ENCODE assay signal across 26 mouse cellular contexts in genomic region chr13:54934873-54935272, GRCm38 (mm10).
"Had no signal": no experiment of that assay in that cellular context is flagged by ENCODE, and none has a peak within 500 bp of the region (broad histone marks: within the 10 kb centered on the region; RNA-seq: fewer than 3 reads in every experiment).

No protein-coding gene starts in this region.

- H3K4me2 ChIP-seq: heart, embryonic 11.5 days; heart, embryonic 13.5 days; heart, embryonic 15.5 days; hindbrain, embryonic 13.5 days; hindbrain, embryonic 15.5 days; kidney, embryonic 15.5 days; limb, embryonic 13.5 days; limb, embryonic 15.5 days; liver, embryonic 12.5 days had no signal

- ATAC-seq: hindbrain, postnatal 0 days; intestine, embryonic 16.5 days; liver, embryonic 12.5 days had no signal

- H3K9ac ChIP-seq: heart, embryonic 13.5 days; heart, embryonic 15.5 days; hindbrain, embryonic 13.5 days; hindbrain, embryonic 15.5 days; kidney, embryonic 15.5 days; limb, embryonic 13.5 days; limb, embryonic 15.5 days; liver, embryonic 12.5 days; liver, embryonic 14.5 days had no signal

- H3K9me3 ChIP-seq: heart, embryonic 13.5 days; heart, embryonic 15.5 days; hindbrain, embryonic 13.5 days; hindbrain, embryonic 15.5 days; kidney, embryonic 15.5 days; limb, embryonic 13.5 days; limb, embryonic 15.5 days; liver, embryonic 12.5 days had no signal

- H3K36me3 ChIP-seq: heart, embryonic 13.5 days; heart, embryonic 15.5 days; hindbrain, embryonic 13.5 days; hindbrain, embryonic 15.5 days; kidney, embryonic 15.5 days; limb, embryonic 13.5 days; limb, embryonic 15.5 days; liver, embryonic 12.5 days had no signal

- H3K4me3 ChIP-seq: heart, adult 2 months; heart, embryonic 13.5 days; heart, embryonic 15.5 days; hindbrain, embryonic 13.5 days; hindbrain, embryonic 15.5 days; kidney, embryonic 15.5 days; limb, embryonic 13.5 days; limb, embryonic 15.5 days; liver, embryonic 12.5 days had no signal

- H3K4me1 ChIP-seq: limb, embryonic 13.5 days; limb, embryonic 15.5 days; liver, embryonic 12.5 days had no signal

- H3K27ac ChIP-seq: heart, adult 2 months; heart, embryonic 13.5 days; heart, embryonic 15.5 days; hindbrain, embryonic 13.5 days; hindbrain, embryonic 15.5 days; hindbrain, postnatal 0 days; kidney, embryonic 15.5 days; kidney, postnatal 0 days; limb, embryonic 13.5 days; limb, embryonic 15.5 days; liver, embryonic 12.5 days; liver, embryonic 14.5 days had no signal

- DNase-seq: gastrocnemius, postnatal 14 days; gastrocnemius, postnatal 36 days; heart, adult 11 months; heart, adult 2 months; heart, postnatal 14 days; heart, postnatal 36 days; kidney, adult 11 months; kidney, adult 2 months; kidney, adult 9 months; kidney, postnatal 14 days; kidney, postnatal 36 days; layer of hippocampus, postnatal 36 days; left cerebral cortex, postnatal 4 days had no signal

- H3K27me3 ChIP-seq: hindbrain, embryonic 15.5 days had no signal
